Mouse (Mus musculus): ENCODE measurements around the gene Prrx1. TPM values are rescaled to one million over a fixed set of nuclear protein-coding genes. Genes with fewer than 3 reads are reported as not detected.

The Prrx1 gene
- total and polyA plus RNA-seq, 3 experiments = not detected

GRCm38 (mm10) chr1:163221767-163222166, 91.7 kb downstream of the Prrx1 start:
- no peak for TF ChIP-seq POLR2AphosphoS5 (IDR thresholded peaks at IDR 0.05; ENCODE audit: borderline replicate concordance, low read depth, low read length)
- no peak for TF ChIP-seq MYB (IDR thresholded peaks at IDR 0.05; ENCODE audit: low read depth, low read length)
- no peak for TF ChIP-seq RAD21 (IDR thresholded peaks at IDR 0.05; ENCODE audit: low read depth, low read length)
- TF ChIP-seq SMC3 (IDR thresholded peaks at IDR 0.05; ENCODE audit: low read depth, low read length) = no peak
- no peak for TF ChIP-seq SIN3A (IDR thresholded peaks at IDR 0.05; ENCODE audit: low read length)
- TF ChIP-seq MYC (IDR thresholded peaks at IDR 0.05; ENCODE audit: low read depth, low read length) = no peak
- no peak for TF ChIP-seq NRF1 (IDR thresholded peaks at IDR 0.05; ENCODE audit: insufficient read depth, low read depth, low read length, poor library complexity, severe bottlenecking)
- no peak for TF ChIP-seq ZC3H11A (IDR thresholded peaks at IDR 0.05; ENCODE audit: low read depth, low read length)
- TF ChIP-seq RCOR1 (IDR thresholded peaks at IDR 0.05; ENCODE audit: low read depth, low read length) = no peak
- TF ChIP-seq TAL1 (IDR thresholded peaks at IDR 0.05; ENCODE audit: low read length) = no peak
- TF ChIP-seq MAX (IDR thresholded peaks at IDR 0.05; ENCODE audit: low read length) = no peak
- no peak for TF ChIP-seq KAT2A (conservative IDR thresholded peaks at IDR 0.05; ENCODE audit: low read depth, low read length)
- TF ChIP-seq CHD2 (IDR thresholded peaks at IDR 0.05; ENCODE audit: low read length) = no peak
- no peak for TF ChIP-seq EP300 (IDR thresholded peaks at IDR 0.05; ENCODE audit: low read depth in 1 of 2, low read length in 2 of 2)
- TF ChIP-seq MEF2A (IDR thresholded peaks at IDR 0.05; ENCODE audit: extremely low read depth, insufficient replicate concordance, low read depth, low read length, poor library complexity, severe bottlenecking) = no peak
- no peak for TF ChIP-seq ZKSCAN1 (IDR thresholded peaks at IDR 0.05; ENCODE audit: low read depth, low read length)
- no peak for TF ChIP-seq NELFE (IDR thresholded peaks at IDR 0.05; ENCODE audit: low read depth, low read length)
- TF ChIP-seq MXI1 (IDR thresholded peaks at IDR 0.05; ENCODE audit: low read depth, low read length) = no peak
- no peak for TF ChIP-seq POLR2A (IDR thresholded peaks at IDR 0.05; ENCODE audit: control insufficient read depth in 1 of 2, insufficient read depth in 1 of 2, low read depth in 1 of 2, low read length in 2 of 2, poor library complexity in 1 of 2)
- no peak for TF ChIP-seq GATA1 (IDR thresholded peaks at IDR 0.05; ENCODE audit: low read depth, low read length)
- no peak overlapping the region for H3K27ac ChIP-seq (ENCODE audit: control insufficient read depth, low read depth, low read length)
- no peak for DNase-seq (ENCODE audit: low read depth, low spot score)
- H3K9me3 ChIP-seq (replicated peaks; ENCODE audit: insufficient read depth, low read length) = no peaks in the 10 kb centered on the region
- H3K36me3 ChIP-seq (ENCODE audit: control insufficient read depth in 1 of 2, insufficient read depth in 2 of 2, low read length in 2 of 2) = no peaks in the 10 kb centered on the region
- H3K9ac ChIP-seq (ENCODE audit: control insufficient read depth, low read depth, low read length, poor library complexity, severe bottlenecking) = no peak overlapping the region
- no peaks in the 10 kb centered on the region for H3K79me2 ChIP-seq (ENCODE audit: control insufficient read depth, insufficient read depth, low read length, poor library complexity)
- no peaks in the 10 kb centered on the region for H3K27me3 ChIP-seq (ENCODE audit: control insufficient read depth in 1 of 2, insufficient read depth in 2 of 2, low read length in 2 of 2)
- H3K4me1 ChIP-seq (ENCODE audit: control insufficient read depth in 1 of 2, insufficient read depth in 2 of 2, low read length in 2 of 2) = no peaks in the 10 kb centered on the region
- no peak overlapping the region for H3K4me3 ChIP-seq (ENCODE audit: control insufficient read depth in 1 of 2, insufficient read depth in 1 of 2, low read depth in 2 of 2, low read length in 2 of 2)

- H3K27me3 ChIP-seq (ENCODE audit: control insufficient read depth in 1 of 2, insufficient read depth in 2 of 2, low read length in 2 of 2) = no peaks in the 10 kb centered on the region
- H3K79me2 ChIP-seq (ENCODE audit: control insufficient read depth, insufficient read depth, low read length, poor library complexity) = no peaks in the 10 kb centered on the region
- no peak overlapping the region for H3K4me3 ChIP-seq (ENCODE audit: control insufficient read depth in 1 of 2, insufficient read depth in 1 of 2, low read depth in 2 of 2, low read length in 2 of 2)
- TF ChIP-seq MAX (IDR thresholded peaks at IDR 0.05; ENCODE audit: low read length) (no peak), POLR2A (IDR thresholded peaks at IDR 0.05; ENCODE audit: control insufficient read depth in 1 of 2, insufficient read depth in 1 of 2, low read depth in 1 of 2, low read length in 2 of 2, poor library complexity in 1 of 2) (no peak), ELF1 (IDR thresholded peaks at IDR 0.05; ENCODE audit: low read depth, low read length) (no peak), ETS1 (IDR thresholded peaks at IDR 0.05; ENCODE audit: low read depth, low read length) (no peak), MEF2A (IDR thresholded peaks at IDR 0.05; ENCODE audit: extremely low read depth, insufficient replicate concordance, low read depth, low read length, poor library complexity, severe bottlenecking) (no peak), ZC3H11A (IDR thresholded peaks at IDR 0.05; ENCODE audit: low read depth, low read length) (no peak), ZMIZ1 (IDR thresholded peaks at IDR 0.05; ENCODE audit: low read depth, low read length) (no peak)
- no peak overlapping the region for H3K27ac ChIP-seq (ENCODE audit: control insufficient read depth, low read depth, low read length)
- no peaks in the 10 kb centered on the region for H3K9me3 ChIP-seq (replicated peaks; ENCODE audit: insufficient read depth, low read length)
- no peaks in the 10 kb centered on the region for H3K36me3 ChIP-seq (ENCODE audit: control insufficient read depth in 1 of 2, insufficient read depth in 2 of 2, low read length in 2 of 2)
- DNase-seq (ENCODE audit: low read depth, low spot score) = no peak
- no peak overlapping the region for H3K9ac ChIP-seq (ENCODE audit: control insufficient read depth, low read depth, low read length, poor library complexity, severe bottlenecking)
- no peaks in the 10 kb centered on the region for H3K4me1 ChIP-seq (ENCODE audit: control insufficient read depth in 1 of 2, insufficient read depth in 2 of 2, low read length in 2 of 2)
These were observed 104.3 kb downstream of the Prrx1 start for GRCm38 (mm10) chr1:163208919-163209867.
